Mouse (Mus musculus) kidney, adult 2 months (tissue): ENCODE measurements around the gene Aldh8a1.

ENCODE experiments used
- CTCF ChIP-seq: fragments of 200-500 bp; conservative IDR thresholded peaks from 2 replicates; pipeline ENCODE4 v1.5.1; 2011; ENCODE audit warnings: low read depth, mild to moderate bottlenecking, control low read depth, low read length, moderate library complexity, mixed read lengths; ENCODE audit not compliant: insufficient read depth, insufficient read length
- POLR2A ChIP-seq: fragments of 200-500 bp; IDR thresholded peaks from one replicate; pipeline ENCODE4 v1.6.1; 2011; ENCODE audit warnings: low read depth, low read length, control low read depth

GRCm38 (mm10) chr10:21391286-21391685, 14.2 kb downstream of the Aldh8a1 start:
- no peak for TF ChIP-seq CTCF
- no peak for TF ChIP-seq POLR2A
